Mouse (Mus musculus): ENCODE results near the gene Anapc11. TPM values are rescaled to one million over a fixed set of nuclear protein-coding genes. Genes with fewer than 3 reads are reported as not detected.

Gene Anapc11
- total and polyA plus RNA-seq, 3 experiments: 57.0 to 145 (median 108) TPM

- peak within 1 kb of the TSS; percentile 74 to 93 (median 83) for H3K4me3 ChIP-seq (replicated peaks in 1 of 3; ENCODE audit: low read depth in 2 of 3, low read length in 2 of 3, poor library complexity in 1 of 3)
- TF ChIP-seq BHLHE40 (IDR thresholded peaks at IDR 0.05; ENCODE audit: low read depth, low read length) (peak; percentile 85), TBP (conservative IDR thresholded peaks at IDR 0.05; ENCODE audit: low read depth, low read length) (peak; percentile 69; the same call in 1 of the 2 replicates), MAZ (IDR thresholded peaks at IDR 0.05; ENCODE audit: low read depth, low read length) (no peak), NRF1 (IDR thresholded peaks at IDR 0.05; ENCODE audit: low read depth, low read length) (peak; percentile 96), ZMIZ1 (IDR thresholded peaks at IDR 0.05; ENCODE audit: low read depth, low read length) (no peak), CTCF (conservative IDR thresholded peaks at IDR 0.05 in 1 of 2, IDR thresholded peaks at IDR 0.05 in 1 of 2; ENCODE audit: low read depth in 2 of 2, low read length in 2 of 2) (no peak), HCFC1 (IDR thresholded peaks at IDR 0.05; ENCODE audit: low read depth, low read length) (peak; percentile 67), USF2 (conservative IDR thresholded peaks at IDR 0.05; ENCODE audit: low read depth, low read length) (peak; percentile 93), POLR2A (IDR thresholded peaks at IDR 0.05; ENCODE audit: low read depth, low read length) (peak; percentile 90), UBTF (IDR thresholded peaks at IDR 0.05; ENCODE audit: low read depth, low read length) (no peak), USF1 (IDR thresholded peaks at IDR 0.05; ENCODE audit: low read depth, low read length) (peak; percentile 97), ELF1 (IDR thresholded peaks at IDR 0.05; ENCODE audit: low read depth, low read length) (peak; percentile 16), RAD21 (IDR thresholded peaks at IDR 0.05; ENCODE audit: low read depth, low read length) (no peak), SMC3 (IDR thresholded peaks at IDR 0.05; ENCODE audit: low read depth, low read length) (peak; percentile 16; the same call in 1 of the 2 replicates), CHD1 (IDR thresholded peaks at IDR 0.05; ENCODE audit: low read depth, low read length) (no peak), MAX (IDR thresholded peaks at IDR 0.05; ENCODE audit: low read length) (peak; percentile 95), RCOR1 (conservative IDR thresholded peaks at IDR 0.05; ENCODE audit: low read depth, low read length) (0 out of 2 replicates have a peak, but pooled peaks have one; percentile 27), NELFE (IDR thresholded peaks at IDR 0.05; ENCODE audit: low read depth, low read length) (peak; percentile 74), CHD2 (IDR thresholded peaks at IDR 0.05; ENCODE audit: low read length) (peak; percentile 98), TCF12 (IDR thresholded peaks at IDR 0.05; ENCODE audit: low read depth, low read length) (peak; percentile 55), MYC (IDR thresholded peaks at IDR 0.05; ENCODE audit: low read depth, low read length) (peak; percentile 80), E2F4 (IDR thresholded peaks at IDR 0.05; ENCODE audit: insufficient replicate concordance, low read depth, low read length) (peak; percentile 58; the same call in 1 of the 2 replicates), SIN3A (IDR thresholded peaks at IDR 0.05; ENCODE audit: low read length) (peak; percentile 81; the same call in 1 of the 2 replicates), MXI1 (IDR thresholded peaks at IDR 0.05; ENCODE audit: low read depth, low read length) (peak; percentile 99), KAT2A (IDR thresholded peaks at IDR 0.05; ENCODE audit: insufficient replicate concordance, low read length) (no peak), MEF2A (IDR thresholded peaks at IDR 0.05; ENCODE audit: borderline replicate concordance, low read depth, low read length) (0 out of 2 replicates have a peak, but pooled peaks have one; percentile 18), ZKSCAN1 (IDR thresholded peaks at IDR 0.05; ENCODE audit: borderline replicate concordance, low read depth, low read length) (no peak)
- no peaks in the 10 kb centered on the region for H3K27me3 ChIP-seq (replicated peaks)
- peak within 1 kb of the TSS; percentile 87 for H3K4me2 ChIP-seq (ENCODE audit: insufficient read depth, low read depth, poor library complexity, severe bottlenecking)
- H3K9me3 ChIP-seq (replicated peaks; ENCODE audit: low read length): no peaks in the 10 kb centered on the region
- H3K79me2 ChIP-seq (replicated peaks; ENCODE audit: control insufficient read depth, extremely low read depth, insufficient read depth, poor library complexity, severe bottlenecking): peaks cover 36% of the 10 kb centered on the region
- peaks cover 9 to 25% of the 10 kb centered on the region in 2 experiments for H3K36me3 ChIP-seq (replicated peaks in 1 of 2; ENCODE audit: control insufficient read depth in 1 of 2, insufficient read depth in 1 of 2, low read length in 1 of 2)
- peaks cover 19 to 41% of the 10 kb centered on the region in 2 experiments for H3K4me1 ChIP-seq (ENCODE audit: control insufficient read depth in 1 of 2, insufficient read depth in 2 of 2)
- in situ Hi-C loops (cut with MboI; ENCODE audit: low pct_ligation_motif_present, low pct_unique_long_range_greater_than_20kb, low sequenced_read_pairs): no loop called here
- H3K9ac ChIP-seq (ENCODE audit: insufficient read depth, low read depth): peak within 1 kb of the TSS; percentile 96
- DNase-seq (ENCODE audit: extremely low read depth): peak; percentile 98
- H3K27ac ChIP-seq (ENCODE audit: insufficient read depth, low read depth): peak within 1 kb of the TSS; percentile 71
- dilution Hi-C loops (cut with MboI; ENCODE audit: extremely low pct_ligation_motif_present, extremely low pct_unique_long_range_greater_than_20kb, low sequenced_read_pairs): no loop called here
Observed at GRCm38 (mm10) chr11:120633520-120634343, 35.5 kb downstream of the Anapc11 start, which contains the start of gene Mafg. Mafg (minus strand) TSS chr11:120633600.

All from CH12.LX (cell line).